Mouse (Mus musculus) myocyte (in vitro differentiated cells): ENCODE data around the gene Tspan13.

Experiments
- CEBPB ChIP-seq: IDR thresholded peaks from 2 replicates; pipeline ENCODE4 v1.6.1; 2011; ENCODE audit warnings: mild to moderate bottlenecking, moderate library complexity; ENCODE audit not compliant: poor library complexity, insufficient read depth, severe bottlenecking
- E2F4 ChIP-seq: IDR thresholded peaks from one replicate; pipeline ENCODE4 v1.6.1; 2011; ENCODE audit warnings: mild to moderate bottlenecking, control low read depth, moderate library complexity; ENCODE audit not compliant: insufficient read depth
- MAX ChIP-seq: IDR thresholded peaks from one replicate; pipeline ENCODE4 v1.6.1; 2011; ENCODE audit warnings: low read depth, mild to moderate bottlenecking, control low read depth
- MYOD1 ChIP-seq, 3 experiments: IDR thresholded peaks; one replicate each; pipeline ENCODE4 v1.6.1; 2011; ENCODE audit warnings: control low read depth in 2 of 3, low read depth in 2 of 3, mild to moderate bottlenecking in 2 of 3, moderate library complexity in 1 of 3; ENCODE audit not compliant: insufficient read length in 2 of 3, control insufficient read depth in 1 of 3
- MYOG ChIP-seq, 3 experiments: IDR thresholded peaks; one replicate each; pipeline ENCODE4 v1.6.1; 2011; ENCODE audit warnings: control low read depth in 2 of 3, low read depth in 2 of 3, mild to moderate bottlenecking in 2 of 3; ENCODE audit not compliant: insufficient read length in 2 of 3, control insufficient read depth in 1 of 3, insufficient read depth in 1 of 3
- POLR2A ChIP-seq: IDR thresholded peaks from one replicate; pipeline ENCODE4 v1.6.1; 2011; ENCODE audit warnings: low read depth, mild to moderate bottlenecking, control low read depth, moderate library complexity; ENCODE audit not compliant: insufficient read length
- POLR2AphosphoS2 ChIP-seq: IDR thresholded peaks from one replicate; pipeline ENCODE4 v1.6.1; 2011; ENCODE audit warnings: low read depth, control low read depth; ENCODE audit not compliant: insufficient read length
- REST ChIP-seq: IDR thresholded peaks from one replicate; pipeline ENCODE4 v1.6.1; 2011; ENCODE audit warnings: mild to moderate bottlenecking, control low read depth, moderate library complexity; ENCODE audit not compliant: insufficient read depth, insufficient read length
- SRF ChIP-seq: IDR thresholded peaks from one replicate; pipeline ENCODE4 v1.6.1; 2011; ENCODE audit warnings: low read depth; ENCODE audit not compliant: control insufficient read depth, insufficient read length
- TCF12 ChIP-seq: IDR thresholded peaks from one replicate; pipeline ENCODE4 v1.6.1; 2011; ENCODE audit warnings: mild to moderate bottlenecking, control low read depth; ENCODE audit not compliant: poor library complexity, insufficient read depth, severe bottlenecking
- TCF3 ChIP-seq: IDR thresholded peaks from one replicate; pipeline ENCODE4 v1.6.1; 2011; ENCODE audit warnings: low read depth, control low read depth; ENCODE audit not compliant: insufficient read length
- USF1 ChIP-seq: IDR thresholded peaks from one replicate; pipeline ENCODE4 v1.6.1; 2011; ENCODE audit warnings: low read depth, mild to moderate bottlenecking, control low read depth, moderate library complexity

GRCm38 (mm10) chr12:36088804-36089203 is 46.5 kb upstream of the Tspan13 start:
- TF ChIP-seq POLR2A (no peak), TCF3 (no peak), POLR2AphosphoS2 (no peak), MAX (no peak), MYOD1 (IDR thresholded peaks at IDR 0.05; ENCODE audit: control insufficient read depth in 1 of 3, insufficient read length in 2 of 3, low read depth in 2 of 3) (no peak), TCF12 (no peak), USF1 (no peak), SRF (no peak), E2F4 (no peak), CEBPB (no peak), MYOG (IDR thresholded peaks at IDR 0.05; ENCODE audit: control insufficient read depth in 1 of 3, insufficient read depth in 1 of 3, insufficient read length in 2 of 3, low read depth in 2 of 3) (no peak), REST (no peak)
